Mouse (Mus musculus) myocyte (in vitro differentiated cells): ENCODE data around the gene Ankmy1. TPM values are rescaled to one million over a fixed set of nuclear protein-coding genes. Genes with fewer than 3 reads are reported as not detected.
A peak's percentile ranks its signal among the peaks of the same experiment; 100 is the strongest.

ENCODE experiments used
- H3K27me3 ChIP-seq: one replicate; pipeline ENCODE4 v1.6.1; 2011; ENCODE audit not compliant: control insufficient read depth, insufficient read depth, insufficient read length
- H3K36me3 ChIP-seq: one replicate; pipeline ENCODE4 v1.6.1; 2011; ENCODE audit not compliant: control insufficient read depth, insufficient read depth
- H3K4me2 ChIP-seq: one replicate; pipeline ENCODE4 v1.6.1; 2011; ENCODE audit warnings: low read depth, control low read depth
- H3K4me3 ChIP-seq: one replicate; pipeline ENCODE4 v1.5.1; 2011; ENCODE audit warnings: mild to moderate bottlenecking, control low read depth, moderate library complexity
- H3K79me2 ChIP-seq: one replicate; pipeline ENCODE4 v1.6.1; 2011; ENCODE audit not compliant: control insufficient read depth, insufficient read depth
- H3ac ChIP-seq: one replicate; pipeline ENCODE4 v1.6.1; 2011; ENCODE audit not compliant: control insufficient read depth, insufficient read length
- CEBPB ChIP-seq: IDR thresholded peaks from 2 replicates; pipeline ENCODE4 v1.6.1; 2011; ENCODE audit warnings: mild to moderate bottlenecking, moderate library complexity; ENCODE audit not compliant: poor library complexity, insufficient read depth, severe bottlenecking
- E2F4 ChIP-seq: IDR thresholded peaks from one replicate; pipeline ENCODE4 v1.6.1; 2011; ENCODE audit warnings: mild to moderate bottlenecking, control low read depth, moderate library complexity; ENCODE audit not compliant: insufficient read depth
- MAX ChIP-seq: IDR thresholded peaks from one replicate; pipeline ENCODE4 v1.6.1; 2011; ENCODE audit warnings: low read depth, mild to moderate bottlenecking, control low read depth
- MYOD1 ChIP-seq, 3 experiments: IDR thresholded peaks; one replicate each; pipeline ENCODE4 v1.6.1; 2011; ENCODE audit warnings: control low read depth in 2 of 3, low read depth in 2 of 3, mild to moderate bottlenecking in 2 of 3, moderate library complexity in 1 of 3; ENCODE audit not compliant: insufficient read length in 2 of 3, control insufficient read depth in 1 of 3
- MYOG ChIP-seq, 3 experiments: IDR thresholded peaks; one replicate each; pipeline ENCODE4 v1.6.1; 2011; ENCODE audit warnings: control low read depth in 2 of 3, low read depth in 2 of 3, mild to moderate bottlenecking in 2 of 3; ENCODE audit not compliant: insufficient read length in 2 of 3, control insufficient read depth in 1 of 3, insufficient read depth in 1 of 3
- POLR2A ChIP-seq: IDR thresholded peaks from one replicate; pipeline ENCODE4 v1.6.1; 2011; ENCODE audit warnings: low read depth, mild to moderate bottlenecking, control low read depth, moderate library complexity; ENCODE audit not compliant: insufficient read length
- POLR2AphosphoS2 ChIP-seq: IDR thresholded peaks from one replicate; pipeline ENCODE4 v1.6.1; 2011; ENCODE audit warnings: low read depth, control low read depth; ENCODE audit not compliant: insufficient read length
- REST ChIP-seq: IDR thresholded peaks from one replicate; pipeline ENCODE4 v1.6.1; 2011; ENCODE audit warnings: mild to moderate bottlenecking, control low read depth, moderate library complexity; ENCODE audit not compliant: insufficient read depth, insufficient read length
- SRF ChIP-seq: IDR thresholded peaks from one replicate; pipeline ENCODE4 v1.6.1; 2011; ENCODE audit warnings: low read depth; ENCODE audit not compliant: control insufficient read depth, insufficient read length
- TCF12 ChIP-seq: IDR thresholded peaks from one replicate; pipeline ENCODE4 v1.6.1; 2011; ENCODE audit warnings: mild to moderate bottlenecking, control low read depth; ENCODE audit not compliant: poor library complexity, insufficient read depth, severe bottlenecking
- TCF3 ChIP-seq: IDR thresholded peaks from one replicate; pipeline ENCODE4 v1.6.1; 2011; ENCODE audit warnings: low read depth, control low read depth; ENCODE audit not compliant: insufficient read length
- USF1 ChIP-seq: IDR thresholded peaks from one replicate; pipeline ENCODE4 v1.6.1; 2011; ENCODE audit warnings: low read depth, mild to moderate bottlenecking, control low read depth, moderate library complexity
- polyA plus RNA-seq: library from polyadenylated mRNA; unstranded; fragments of >200 nt; fragmentation: generic; extraction: Trizol; gene quantifications from one replicate; pipeline ENCODE4 v1.2.1, GENCODE M21; 2012; ENCODE audit warnings: missing spikeins

The Ankmy1 gene
- polyA plus RNA-seq, 1 experiment = 2.4 TPM

DNA sequence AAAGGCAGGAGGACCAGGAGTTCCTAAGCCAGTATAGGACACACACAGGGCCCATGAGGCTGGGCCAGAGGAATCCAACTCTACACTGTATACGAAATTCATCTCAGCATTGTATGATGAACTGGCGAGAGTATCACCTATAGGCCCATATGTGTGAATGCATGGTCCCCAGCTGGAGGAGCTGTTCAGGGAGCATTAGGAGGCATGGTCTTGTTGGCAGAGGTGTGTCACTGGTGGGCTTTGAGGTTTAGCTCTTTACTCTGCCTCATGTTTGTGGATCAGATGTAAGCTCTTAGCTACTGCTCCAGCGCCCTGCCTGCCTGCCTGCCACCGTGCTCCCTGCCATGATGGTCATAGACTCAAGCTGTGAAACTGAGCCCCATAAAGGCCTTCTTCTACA lies 39.4 kb downstream of the Ankmy1 start:
- H3K36me3 ChIP-seq = peaks cover 7% of the 10 kb centered on the region
- no peaks in the 10 kb centered on the region for H3K27me3 ChIP-seq
- TF ChIP-seq POLR2AphosphoS2 (peak; percentile 97), MAX (no peak), POLR2A (peak; percentile 33), REST (no peak), USF1 (no peak), MYOD1 (IDR thresholded peaks at IDR 0.05; ENCODE audit: control insufficient read depth in 1 of 3, insufficient read length in 2 of 3, low read depth in 2 of 3) (no peak), TCF3 (no peak), SRF (no peak), CEBPB (no peak)
- H3K79me2 ChIP-seq = no peaks in the 10 kb centered on the region
- H3K4me2 ChIP-seq = no peak overlapping the region
- no peak overlapping the region for H3K4me3 ChIP-seq
- no peak overlapping the region for H3ac ChIP-seq

GRCm38 (mm10) chr1:92861503-92861902 lies 41.2 kb downstream of the Ankmy1 start:
- TF ChIP-seq POLR2AphosphoS2 (peak; percentile 98), USF1 (no peak), REST (no peak), POLR2A (peak; percentile 39), MYOG (IDR thresholded peaks at IDR 0.05; ENCODE audit: control insufficient read depth in 1 of 3, insufficient read depth in 1 of 3, insufficient read length in 2 of 3, low read depth in 2 of 3) (no peak)
- no peaks in the 10 kb centered on the region for H3K27me3 ChIP-seq
- H3K4me2 ChIP-seq = no peak overlapping the region
- no peak overlapping the region for H3K4me3 ChIP-seq
- H3ac ChIP-seq = no peak overlapping the region
- no peaks in the 10 kb centered on the region for H3K79me2 ChIP-seq
- peaks cover 25% of the 10 kb centered on the region for H3K36me3 ChIP-seq

- TF ChIP-seq POLR2A = no peak
- TF ChIP-seq USF1 = no peak
- no peak for TF ChIP-seq E2F4
- no peak for TF ChIP-seq SRF
- TF ChIP-seq MYOG (IDR thresholded peaks at IDR 0.05; ENCODE audit: control insufficient read depth in 1 of 3, insufficient read depth in 1 of 3, insufficient read length in 2 of 3, low read depth in 2 of 3) = no peak
- no peak for TF ChIP-seq REST
- TF ChIP-seq MYOD1 (IDR thresholded peaks at IDR 0.05; ENCODE audit: control insufficient read depth in 1 of 3, insufficient read length in 2 of 3, low read depth in 2 of 3) = no peak
- H3K36me3 ChIP-seq = peaks cover 45% of the 10 kb centered on the region
- no peak overlapping the region for H3K4me2 ChIP-seq
- H3K79me2 ChIP-seq = peaks cover 57% of the 10 kb centered on the region
- H3K4me3 ChIP-seq = no peak overlapping the region
- no peak overlapping the region for H3ac ChIP-seq
- H3K27me3 ChIP-seq = no peaks in the 10 kb centered on the region
These were observed 50.3 kb downstream of the Ankmy1 start for GRCm38 (mm10) chr1:92852450-92852849.

DNA sequence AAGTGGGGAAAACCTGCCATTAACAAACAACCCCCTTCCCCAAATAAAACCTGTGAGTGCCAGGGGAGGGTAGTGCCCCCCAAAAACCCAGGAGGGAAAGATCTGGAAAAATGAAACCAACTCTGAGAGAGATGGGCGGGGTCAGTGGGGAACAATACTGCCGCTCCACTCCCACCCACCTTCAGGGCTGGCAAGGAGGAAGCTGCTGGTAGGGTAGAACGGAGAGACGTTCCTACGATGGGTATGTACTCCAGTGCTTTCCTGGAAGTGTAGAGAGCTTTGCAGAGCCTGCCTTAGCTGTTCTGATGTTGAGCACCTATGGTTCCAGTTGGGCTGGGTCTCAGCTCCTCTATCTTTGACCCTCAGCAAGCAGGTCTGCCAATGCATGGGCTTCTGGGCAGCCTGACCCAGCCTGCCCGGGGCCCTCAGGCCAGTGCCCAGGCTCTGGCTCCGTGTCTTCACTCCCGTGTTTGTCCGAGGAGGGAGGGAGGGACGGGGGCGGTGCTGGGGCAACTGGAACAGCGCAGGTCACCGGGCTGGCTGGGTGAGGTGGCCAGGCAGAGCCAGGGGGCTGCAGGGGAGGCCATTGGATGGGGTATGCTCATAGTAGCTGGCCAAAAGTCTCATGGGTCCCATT lies 52.6 kb downstream of the Ankmy1 start:
- H3K4me3 ChIP-seq = no peak overlapping the region
- no peak overlapping the region for H3ac ChIP-seq
- no peaks in the 10 kb centered on the region for H3K27me3 ChIP-seq
- H3K79me2 ChIP-seq = peaks cover 81% of the 10 kb centered on the region
- TF ChIP-seq MYOD1 (IDR thresholded peaks at IDR 0.05; ENCODE audit: control insufficient read depth in 1 of 3, insufficient read length in 2 of 3, low read depth in 2 of 3) = no peak
- TF ChIP-seq POLR2A = peak; percentile 3
- H3K36me3 ChIP-seq = peaks cover 21% of the 10 kb centered on the region
- H3K4me2 ChIP-seq = no peak overlapping the region

DNA sequence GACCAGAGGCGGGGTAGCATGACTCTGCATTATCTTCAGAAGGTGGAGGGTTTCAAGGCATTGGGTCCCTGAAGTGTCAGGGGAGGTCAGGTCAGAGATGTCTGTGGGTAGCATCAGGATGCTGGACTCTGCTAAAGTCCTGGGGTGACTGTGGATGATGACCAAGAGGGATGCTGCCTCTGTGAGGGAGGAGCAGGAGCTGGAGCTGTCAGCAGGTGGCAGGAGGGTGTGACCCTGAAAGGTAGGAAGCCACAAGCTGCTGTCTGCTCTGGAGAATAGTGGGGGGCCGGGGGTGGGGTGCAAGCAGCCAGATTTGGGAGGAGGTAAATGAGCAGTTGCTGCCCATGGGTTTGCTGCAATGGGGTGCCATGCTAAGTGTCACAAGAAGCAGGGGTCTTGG lies 53.2 kb downstream of the Ankmy1 start:
- Histone ChIP-seq H3ac (no peak overlapping the region), H3K27me3 (no peaks in the 10 kb centered on the region), H3K79me2 (peaks cover 87% of the 10 kb centered on the region), H3K4me3 (no peak overlapping the region), H3K36me3 (peaks cover 23% of the 10 kb centered on the region), H3K4me2 (no peak overlapping the region)
- TF ChIP-seq E2F4 (no peak), TCF12 (no peak), REST (no peak), MYOG (IDR thresholded peaks at IDR 0.05; ENCODE audit: control insufficient read depth in 1 of 3, insufficient read depth in 1 of 3, insufficient read length in 2 of 3, low read depth in 2 of 3) (no peak), USF1 (no peak), POLR2A (no peak), MAX (no peak), SRF (no peak), POLR2AphosphoS2 (no peak), TCF3 (no peak), CEBPB (no peak), MYOD1 (IDR thresholded peaks at IDR 0.05; ENCODE audit: control insufficient read depth in 1 of 3, insufficient read length in 2 of 3, low read depth in 2 of 3) (no peak)
